Mouse (Mus musculus) cortical plate, adult 2 months (tissue): ENCODE data around the gene Nos3.

Experiments used
- CTCF ChIP-seq: fragments of 200-500 bp; IDR thresholded peaks from 2 replicates; pipeline ENCODE4 v1.5.1; 2011; ENCODE audit warnings: mild to moderate bottlenecking, control low read depth, low read length; ENCODE audit not compliant: insufficient read depth; ENCODE audit errors: extremely low read depth
- POLR2A ChIP-seq: fragments of 200-500 bp; IDR thresholded peaks from 2 replicates; pipeline ENCODE4 v1.6.1; 2011; ENCODE audit warnings: mild to moderate bottlenecking, low read length, control low read depth; ENCODE audit not compliant: insufficient read depth; ENCODE audit errors: extremely low read depth

DNA sequence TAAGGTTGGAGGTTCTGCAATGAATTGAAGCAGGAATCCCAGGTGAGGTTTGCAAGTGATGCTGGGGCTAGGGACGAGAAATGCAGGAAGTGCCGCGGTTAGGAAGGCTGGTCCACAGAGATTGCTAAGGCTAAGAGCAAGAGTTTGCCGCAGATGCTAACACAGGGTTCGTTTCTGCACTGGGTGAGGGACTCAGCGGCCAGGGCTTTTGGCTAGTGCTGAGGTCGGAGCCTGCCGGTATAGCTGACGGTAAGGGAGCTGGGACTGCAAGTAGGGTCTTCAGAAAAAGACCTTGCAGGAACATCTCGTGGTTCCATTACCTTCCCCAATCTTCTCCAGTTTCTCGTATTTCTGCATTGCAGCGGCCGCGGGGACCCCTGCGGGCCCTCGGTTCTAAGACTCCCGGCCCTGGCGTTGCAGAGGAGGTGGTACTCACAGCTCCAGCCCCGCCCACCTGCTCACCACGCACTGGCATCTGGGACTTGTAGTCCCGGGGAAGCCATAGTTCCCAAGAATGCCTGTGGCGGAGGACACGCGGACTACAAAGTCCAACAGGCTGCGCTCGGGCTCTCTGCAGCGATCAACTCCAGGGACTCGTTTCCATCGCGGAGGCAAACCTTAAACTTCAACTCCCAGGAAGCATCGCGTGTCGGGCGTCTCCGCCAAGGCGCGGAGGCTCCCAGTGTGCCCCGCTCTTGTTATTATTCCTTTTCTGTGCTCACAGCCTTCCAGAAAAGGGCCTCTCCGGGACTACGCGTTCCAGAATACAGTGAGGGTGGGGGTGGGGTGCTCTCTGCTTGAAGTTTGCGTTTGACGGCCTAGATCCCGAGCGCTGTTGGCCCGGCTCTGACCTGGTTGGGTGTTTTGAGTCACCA is 58.8 kb downstream of the Nos3 start, which contains the start of the genes Cdk5 and Slc4a2:
- TF ChIP-seq CTCF = no peak
- peak; percentile 71 for TF ChIP-seq POLR2A
